Mouse (Mus musculus): ENCODE results near the gene Efl1.
"Not testable (repeated sequence)": the region's sequence is repeated elsewhere in the genome, so short reads cannot be mapped to it uniquely, and the experiment has no call there.

Gene Efl1

DNA sequence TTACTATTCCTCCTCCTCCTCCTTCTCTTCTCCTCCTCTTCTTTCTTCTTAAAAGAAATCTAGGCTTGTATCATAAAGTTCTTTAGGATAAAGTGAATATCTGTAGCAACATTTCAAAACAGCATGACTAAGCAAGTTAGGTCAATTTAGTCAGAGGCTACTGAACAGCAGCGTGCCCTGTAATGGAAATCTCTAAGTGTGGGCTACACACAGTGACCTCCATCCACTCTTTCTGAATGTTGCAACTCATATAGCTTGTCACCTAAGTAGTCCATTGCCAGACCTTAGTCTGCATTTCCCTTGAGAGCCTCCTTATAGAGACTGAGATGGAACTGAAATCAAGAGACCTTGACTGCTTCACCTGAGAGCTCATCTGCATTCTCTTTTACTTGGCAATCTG, 116.5 kb downstream of the Efl1 start:
- no peak for DNase-seq

DNA sequence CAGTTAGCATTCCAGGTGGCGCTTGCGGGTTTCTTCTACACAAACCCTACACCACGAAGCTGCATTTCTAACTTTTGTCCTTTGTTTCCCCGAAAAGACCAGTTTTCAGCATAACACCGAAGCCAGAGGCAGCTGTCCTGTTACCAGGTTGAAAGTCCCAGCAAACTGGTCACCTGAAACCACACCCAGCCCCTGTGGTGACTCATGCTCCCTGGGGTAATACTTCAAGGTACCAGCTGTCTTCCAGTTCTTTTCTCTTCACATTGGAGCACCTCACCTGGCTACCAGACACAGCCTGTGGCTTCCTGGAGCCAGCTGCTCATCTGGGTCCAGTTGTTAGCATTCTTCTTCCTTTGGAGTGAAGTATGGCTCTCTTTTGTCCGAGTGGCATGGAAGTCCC, 118.2 kb downstream of the Efl1 start:
- DNase-seq: no peak

DNA sequence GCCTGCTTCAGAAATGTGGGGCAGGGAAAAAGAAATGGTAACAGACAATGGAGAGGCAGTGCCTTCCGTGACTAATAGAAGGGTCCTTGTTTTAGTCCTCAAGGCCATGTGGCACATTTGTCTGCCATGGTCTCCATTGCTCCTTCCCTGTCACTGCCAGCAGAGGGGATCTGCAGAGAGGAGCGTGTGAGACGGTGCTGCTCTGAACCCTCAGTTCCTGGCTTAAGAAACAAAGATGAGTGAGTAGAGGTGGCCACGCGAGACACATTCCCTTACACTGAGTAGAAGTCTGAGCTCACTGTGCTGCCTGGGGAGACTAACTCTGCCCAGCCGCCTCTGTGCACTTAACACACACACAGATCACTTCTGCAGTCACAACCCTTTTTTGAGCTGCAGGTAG, 121.8 kb downstream of the Efl1 start:
- DNase-seq: no peak

DNA sequence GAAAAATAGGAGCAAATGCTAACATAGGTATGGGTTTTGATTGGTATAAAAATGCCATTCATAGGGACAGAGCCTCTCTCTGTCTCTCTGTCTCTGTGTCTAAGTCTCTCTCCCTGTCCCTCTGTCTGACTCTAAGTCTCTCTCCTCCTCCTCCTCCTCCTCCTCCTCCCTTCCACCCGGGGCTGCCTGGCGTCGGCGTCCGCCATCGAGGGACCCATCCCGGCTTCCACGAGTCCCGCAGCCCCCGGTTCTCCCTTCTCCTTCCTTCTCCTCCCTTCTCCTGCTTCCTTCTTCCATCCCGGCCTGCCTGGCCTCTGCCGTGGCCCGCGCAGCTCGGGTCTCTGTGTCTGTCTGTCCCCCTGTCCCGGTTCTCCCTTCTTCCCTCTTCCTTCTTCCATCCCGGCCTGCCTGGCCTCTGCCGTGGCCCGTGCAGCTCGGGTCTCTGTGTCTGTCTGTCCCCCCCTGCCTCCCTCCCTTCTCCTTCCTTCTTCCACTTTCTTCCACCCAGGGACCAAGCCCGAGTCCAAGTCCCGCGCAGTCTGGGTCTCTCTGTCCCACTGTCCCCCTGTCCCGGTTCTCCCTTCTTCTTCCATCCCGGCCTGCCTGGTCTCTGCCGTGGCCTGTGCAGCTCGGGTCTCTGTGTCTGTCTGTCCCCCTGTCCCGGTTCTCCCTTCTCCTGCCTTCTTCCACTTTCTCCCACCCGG, 122.7 kb downstream of the Efl1 start:
- DNase-seq: not testable (repeated sequence)

DNA sequence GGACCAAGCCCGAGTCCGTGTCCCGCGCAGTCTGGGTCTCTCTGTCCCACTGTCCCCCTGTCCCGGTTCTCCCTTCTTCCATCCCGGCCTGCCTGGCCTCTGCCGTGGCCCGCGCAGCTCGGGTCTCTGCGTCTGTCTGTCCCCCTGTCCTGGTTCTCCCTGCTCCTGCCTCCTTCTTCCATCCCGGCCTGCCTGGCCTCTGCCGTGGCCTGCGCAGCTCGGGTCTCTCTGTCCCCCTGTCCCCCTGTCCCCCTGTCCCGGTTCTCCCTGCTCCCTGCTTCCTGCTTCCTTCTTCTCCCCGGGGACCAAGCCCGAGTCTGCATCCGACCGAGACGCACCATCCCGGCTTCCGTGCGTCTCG, 123.2 kb downstream of the Efl1 start:
- DNase-seq: not testable (repeated sequence)

DNA sequence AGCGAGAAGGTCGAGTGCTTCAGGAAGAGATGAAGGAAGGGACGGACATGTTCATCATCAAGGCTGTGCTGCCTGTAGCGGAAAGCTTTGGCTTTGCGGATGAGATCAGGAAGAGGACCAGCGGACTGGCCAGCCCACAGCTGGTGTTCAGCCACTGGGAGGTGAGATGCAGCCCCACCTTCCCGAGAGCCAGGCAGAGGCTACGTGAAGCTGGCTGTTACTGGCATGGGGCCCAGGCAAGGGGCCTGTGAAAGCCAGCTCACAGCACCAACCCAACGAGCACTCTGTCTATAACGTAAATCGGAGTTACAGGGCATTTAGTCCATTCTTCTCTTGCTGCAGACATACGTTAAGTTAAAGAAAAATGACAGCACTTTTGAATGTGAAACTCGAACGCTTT, 124.1 kb downstream of the Efl1 start:
- no peak for DNase-seq

DNA sequence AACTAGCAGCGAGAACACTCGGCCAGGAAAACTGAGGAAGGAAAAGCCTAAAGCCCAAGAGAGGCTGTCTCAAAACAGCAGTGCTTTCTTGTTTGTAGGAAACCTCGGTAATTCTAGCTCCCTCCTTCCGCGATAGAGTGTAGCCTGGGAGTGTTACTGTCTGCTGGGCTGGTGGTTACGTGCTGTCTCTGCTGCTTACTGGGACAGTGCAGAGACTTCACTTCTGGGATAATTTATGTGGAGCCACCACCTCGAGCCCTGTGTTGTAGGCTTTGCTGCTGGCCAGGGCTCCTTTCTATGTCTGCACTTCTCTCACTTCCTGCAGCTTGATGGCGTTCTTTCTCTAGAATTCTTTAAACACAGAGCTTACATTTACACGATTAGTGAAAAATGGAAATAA, 124.7 kb downstream of the Efl1 start:
- no peak for DNase-seq

DNA sequence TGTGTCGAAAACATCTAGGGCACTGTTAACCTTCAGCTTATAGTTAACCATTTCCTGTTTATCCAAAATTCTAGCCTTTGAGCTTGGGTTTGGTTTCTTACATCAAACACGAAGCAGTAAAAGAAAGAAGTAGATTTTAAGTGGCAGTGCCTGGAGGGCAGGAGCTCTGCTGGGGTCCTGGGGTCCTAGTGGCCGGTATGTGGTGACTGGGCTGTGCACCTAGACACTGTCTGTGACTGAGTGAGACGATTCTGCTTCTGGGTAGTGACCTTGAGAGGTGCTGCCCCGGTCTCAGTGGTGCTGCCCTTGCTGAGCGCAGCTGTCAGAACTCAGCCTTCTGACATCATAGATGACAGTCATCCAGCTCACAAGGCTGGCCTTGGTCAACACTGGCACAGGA, 125.5 kb downstream of the Efl1 start:
- DNase-seq: no peak

DNA sequence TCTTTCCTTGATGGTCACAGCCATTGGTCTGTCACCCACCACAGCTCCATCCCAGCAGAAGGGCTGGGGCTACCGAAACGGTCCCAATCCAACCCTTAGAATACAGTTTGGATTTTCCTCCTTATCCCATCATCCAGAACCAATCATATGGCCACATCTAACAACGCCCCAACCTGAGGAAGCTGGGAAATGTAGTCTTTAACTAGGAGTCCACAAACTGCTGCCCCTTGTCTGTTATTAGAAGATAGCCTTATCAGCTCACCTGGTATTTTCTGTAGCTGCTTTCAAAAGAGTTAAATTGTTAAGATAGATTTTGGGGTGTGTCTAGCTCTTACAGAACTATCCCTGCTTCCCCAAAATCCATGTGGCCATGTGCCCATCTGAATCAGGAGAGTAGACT, 126.7 kb downstream of the Efl1 start:
- DNase-seq: no peak

DNA sequence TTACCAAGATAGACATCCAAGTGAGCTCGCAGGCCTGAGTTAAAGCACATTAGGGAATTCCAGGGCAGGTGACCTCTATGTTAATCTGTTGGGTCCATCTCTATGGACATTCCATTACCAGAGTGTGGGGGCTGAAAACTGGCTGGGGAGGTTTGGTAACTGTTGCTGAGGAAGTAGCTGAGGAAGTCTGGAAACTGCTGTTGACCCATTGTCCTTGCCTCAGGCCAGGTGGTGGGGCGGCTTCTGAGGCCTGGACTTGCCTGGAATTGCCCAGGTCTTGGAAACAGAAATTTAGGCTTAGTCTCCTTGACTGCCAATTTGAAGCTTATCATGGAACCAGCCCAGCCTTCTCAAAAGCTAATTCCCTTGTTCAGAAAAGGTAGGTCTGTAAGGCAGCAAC, 134.7 kb downstream of the Efl1 start:
- no peak for DNase-seq

DNA sequence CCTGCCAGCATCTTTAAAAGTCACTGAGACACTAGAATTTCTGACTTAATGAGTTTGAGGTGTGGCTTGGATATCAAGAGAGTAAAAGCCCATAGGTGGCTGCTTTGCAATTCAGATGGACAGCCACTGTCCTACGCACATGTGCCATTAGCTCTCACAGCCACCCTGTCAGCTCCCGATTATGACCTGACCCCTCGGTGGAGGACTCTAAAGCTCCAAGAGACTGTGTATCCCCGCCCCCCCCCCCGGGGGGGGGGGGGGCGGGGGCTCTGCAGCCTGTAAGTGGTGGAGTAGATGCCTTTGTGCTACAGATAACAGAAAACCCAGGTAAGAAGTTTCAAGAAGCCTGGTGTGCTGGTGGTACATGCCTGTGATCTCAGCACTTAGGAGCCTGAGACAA, 135.3 kb downstream of the Efl1 start:
- no peak for DNase-seq

DNA sequence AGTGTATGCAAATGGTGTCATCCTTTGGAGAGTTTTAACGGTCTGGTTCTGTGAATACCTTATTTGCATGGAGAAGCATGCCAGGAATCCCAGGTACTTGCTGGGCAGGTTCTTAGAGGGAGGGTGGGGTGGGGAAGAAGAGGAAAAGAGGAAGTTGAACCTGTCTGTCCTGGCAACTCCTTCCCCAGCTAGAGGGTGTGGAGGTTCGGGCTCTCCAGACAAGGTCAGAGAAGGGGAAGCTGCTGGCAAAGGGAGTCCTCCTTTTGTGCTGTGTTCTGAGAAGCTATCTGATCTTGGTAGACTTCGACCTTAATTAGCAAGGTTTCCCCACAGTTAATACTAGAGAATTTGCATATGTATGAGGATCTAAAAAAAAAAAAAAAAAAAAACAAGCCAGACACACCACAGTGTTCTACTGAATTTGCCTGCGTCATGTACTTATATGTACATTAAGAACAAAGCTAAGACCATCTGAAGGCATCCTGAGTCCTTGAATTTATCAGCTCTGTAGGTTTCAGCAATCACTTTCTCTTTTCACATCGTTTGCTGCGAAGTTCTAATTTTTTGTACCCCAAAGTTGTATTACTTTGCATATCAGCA, 137.0 kb downstream of the Efl1 start:
- no peak for DNase-seq

DNA sequence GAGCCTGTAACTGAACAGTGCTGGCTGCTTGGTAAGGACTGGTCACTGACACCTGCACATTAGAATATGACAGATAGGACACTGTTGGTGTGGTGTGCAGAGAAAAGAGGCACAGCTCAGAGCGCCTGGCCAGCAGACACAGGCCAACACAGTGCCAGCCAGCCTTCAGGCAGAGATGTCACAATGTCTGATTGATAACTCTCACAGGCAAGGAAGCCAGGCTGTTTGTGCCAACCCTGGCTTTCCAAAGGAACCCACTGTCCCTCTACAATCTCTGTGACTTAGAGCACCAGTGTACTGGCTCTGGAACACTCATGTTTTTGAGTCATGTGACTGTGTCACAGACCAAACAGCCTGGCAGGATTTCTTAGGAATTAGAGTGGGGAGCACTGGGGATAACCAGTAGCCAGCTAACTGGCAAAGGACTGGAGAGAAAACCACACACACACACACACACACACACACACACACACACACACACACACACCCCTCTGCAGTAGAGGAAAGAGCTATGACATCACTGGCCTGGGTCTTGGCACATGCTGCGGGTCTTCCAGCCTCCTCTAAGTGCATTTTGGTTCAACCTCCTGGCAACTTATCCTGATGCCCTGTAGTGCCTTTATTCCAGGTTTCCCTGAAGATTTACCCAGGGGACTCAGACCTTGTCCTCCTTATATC, 137.7 kb downstream of the Efl1 start:
- DNase-seq: peak; percentile 43

DNA sequence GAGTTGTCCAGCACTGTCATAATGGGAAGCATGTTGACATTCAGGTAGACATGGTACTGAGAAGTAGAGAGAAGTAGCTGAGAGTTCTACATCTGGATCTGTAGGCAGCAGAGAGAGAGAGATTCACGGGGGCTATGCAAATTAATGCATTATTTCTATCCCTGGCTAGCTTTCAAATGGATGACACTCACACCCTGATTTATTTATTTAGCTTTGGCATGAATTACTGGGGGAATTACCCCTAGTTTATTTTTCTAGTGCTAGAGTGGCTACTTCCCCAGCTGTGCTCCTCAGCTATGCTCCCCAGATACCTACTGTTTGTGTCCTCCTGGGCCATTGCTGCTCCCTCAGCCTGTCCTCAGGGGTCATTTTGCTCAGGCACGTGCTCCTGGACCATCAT, 144.2 kb downstream of the Efl1 start:
- no peak for DNase-seq

DNA sequence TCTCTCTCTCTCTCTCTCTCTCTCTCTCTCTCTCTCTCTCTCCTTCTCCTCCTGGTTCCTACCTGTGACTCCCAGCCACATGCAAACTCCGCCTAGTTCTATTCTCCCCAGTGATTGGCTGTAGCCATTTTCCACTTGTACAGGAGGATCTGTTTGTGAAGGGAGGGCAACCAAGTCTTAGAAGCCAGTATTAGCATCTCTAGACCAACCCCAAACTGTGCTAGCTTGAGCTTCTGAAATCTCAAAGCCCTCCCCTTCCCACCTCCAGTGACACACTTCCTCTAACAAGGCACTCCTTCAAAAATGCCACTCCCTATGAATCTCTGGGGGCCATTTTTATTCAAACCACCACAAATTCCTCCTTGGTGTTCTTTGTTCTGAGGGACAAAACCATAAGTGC, 144.7 kb downstream of the Efl1 start:
- no peak for DNase-seq

DNA sequence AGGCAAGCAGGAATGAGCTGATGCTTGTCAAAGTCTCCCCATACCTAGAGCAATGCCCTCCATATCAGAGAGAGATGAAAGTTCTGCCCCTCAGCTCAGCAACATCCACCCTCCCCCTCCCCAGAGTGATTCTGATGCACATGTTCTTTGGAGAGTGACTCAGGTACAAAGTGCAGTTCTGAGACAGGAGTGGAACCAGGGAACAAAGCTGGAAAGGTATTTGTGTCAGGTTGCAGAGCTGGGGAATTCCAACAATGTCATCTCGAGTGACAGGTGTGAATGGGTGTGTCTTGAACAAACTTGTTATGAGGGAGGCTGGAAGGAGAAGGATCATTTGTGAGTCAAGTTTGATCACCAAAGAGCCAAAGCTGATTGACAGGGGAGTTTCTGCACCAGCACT, 146.1 kb downstream of the Efl1 start:
- no peak for DNase-seq

DNA sequence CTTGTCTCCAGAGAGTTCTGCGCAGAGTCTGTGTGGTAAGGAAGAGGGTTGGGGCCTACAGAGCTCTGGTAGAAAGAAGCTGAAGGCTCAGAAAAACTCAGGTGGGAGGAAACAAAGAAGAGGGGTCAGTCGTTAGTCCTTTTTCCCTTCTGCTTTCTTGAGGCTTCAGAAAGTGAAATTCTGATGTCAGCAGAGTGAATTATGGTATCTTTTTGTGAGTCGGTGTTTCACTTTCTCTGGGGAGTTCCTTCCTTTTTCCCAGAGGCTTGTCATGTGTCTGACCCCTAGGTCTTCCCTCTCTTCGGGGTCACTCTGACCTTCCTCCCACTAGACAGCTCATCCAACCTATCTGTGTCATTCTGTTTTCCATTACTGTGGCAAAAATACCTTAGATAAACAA, 153.8 kb downstream of the Efl1 start:
- DNase-seq: no peak

DNA sequence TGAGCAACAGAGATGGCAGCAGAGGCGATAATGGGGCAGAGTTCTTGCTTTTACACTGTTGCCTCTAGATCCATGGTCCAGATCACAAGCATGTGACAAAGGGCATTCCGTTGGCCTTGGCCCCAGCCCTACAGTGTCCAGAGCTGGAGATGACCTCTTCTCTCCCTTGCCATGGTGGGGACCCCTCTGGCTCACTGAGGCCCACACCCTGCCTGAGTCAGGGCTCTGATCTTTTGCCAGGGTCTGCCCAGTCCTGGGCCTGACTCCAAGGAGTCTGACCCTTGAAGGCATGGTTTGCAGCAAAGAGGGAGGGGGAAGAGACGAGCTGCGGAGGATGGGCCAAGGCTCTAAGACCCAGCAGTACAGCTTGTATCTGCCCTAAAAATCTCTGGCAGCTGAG, 159.8 kb downstream of the Efl1 start:
- no peak for DNase-seq

DNA sequence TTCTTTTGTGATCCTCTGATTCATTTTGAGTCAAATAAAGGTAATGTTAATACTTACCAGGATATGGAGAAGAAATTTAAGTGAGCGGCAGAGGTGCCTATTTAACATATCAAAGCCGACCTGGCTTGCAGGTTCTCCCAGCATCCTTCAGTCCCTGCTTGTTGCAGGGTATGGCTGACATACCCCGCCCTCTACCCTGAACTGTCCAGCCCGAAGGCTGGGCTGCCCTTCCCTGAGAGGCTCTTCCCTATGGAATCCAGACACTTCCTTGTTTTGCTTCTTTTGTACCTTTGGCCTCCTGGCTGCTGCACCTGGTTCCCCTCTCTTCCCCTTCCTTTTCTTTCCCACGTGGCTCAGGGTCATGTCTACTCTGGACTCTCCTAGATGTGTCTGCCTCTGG, 160.7 kb downstream of the Efl1 start:
- no peak for DNase-seq

DNA sequence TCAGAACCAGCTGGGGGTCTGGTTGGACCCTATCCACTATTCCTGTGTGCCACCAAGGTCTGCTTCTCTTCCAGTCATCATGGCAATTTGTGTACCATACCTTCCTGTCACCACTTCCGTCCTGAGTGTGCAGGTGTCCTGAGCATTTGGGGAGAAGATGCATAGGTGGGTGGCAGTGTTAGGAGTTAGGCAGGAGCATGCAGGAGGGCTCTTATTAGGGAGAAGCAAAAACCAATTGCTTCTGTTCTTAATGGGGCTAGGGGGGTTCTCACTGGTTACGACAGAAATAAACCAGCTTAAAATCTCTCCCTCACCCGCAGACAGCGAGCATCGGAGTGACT, 162.4 kb downstream of the Efl1 start:
- DNase-seq: no peak

DNA sequence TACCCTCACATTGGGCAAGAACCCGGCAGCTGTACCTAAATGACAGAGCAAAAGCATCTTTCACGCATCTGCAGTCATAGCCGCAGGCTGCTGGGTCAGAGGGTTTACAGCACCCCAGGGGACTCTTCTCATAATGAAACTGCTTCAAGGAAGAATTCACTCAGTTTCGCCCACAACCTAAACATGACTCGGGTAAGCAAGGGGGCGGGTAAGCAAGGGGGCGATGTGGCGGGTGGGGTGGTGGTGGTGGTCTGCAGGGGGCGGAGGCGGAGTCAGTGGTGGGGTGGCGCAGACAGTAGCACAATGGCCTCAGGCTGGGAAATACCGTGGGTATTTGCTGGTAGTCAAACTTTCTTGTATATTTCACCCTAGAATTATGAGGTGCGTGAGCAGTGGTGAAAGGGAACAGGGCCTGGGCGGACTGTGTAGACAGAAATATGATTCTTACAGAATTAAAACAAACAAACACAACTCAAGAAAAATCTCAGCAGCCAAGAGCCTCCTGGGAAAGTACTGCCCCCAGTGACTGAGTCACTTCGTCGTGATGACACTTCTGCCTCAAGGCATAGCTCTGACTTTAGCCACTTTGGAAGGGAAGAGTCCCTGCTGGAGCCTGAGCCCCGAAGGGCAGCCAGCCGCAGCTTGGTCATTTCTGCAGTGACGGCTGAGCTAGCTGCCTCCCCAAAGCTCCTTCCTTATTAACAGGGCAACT, 162.9 kb downstream of the Efl1 start:
- no peak for DNase-seq

DNA sequence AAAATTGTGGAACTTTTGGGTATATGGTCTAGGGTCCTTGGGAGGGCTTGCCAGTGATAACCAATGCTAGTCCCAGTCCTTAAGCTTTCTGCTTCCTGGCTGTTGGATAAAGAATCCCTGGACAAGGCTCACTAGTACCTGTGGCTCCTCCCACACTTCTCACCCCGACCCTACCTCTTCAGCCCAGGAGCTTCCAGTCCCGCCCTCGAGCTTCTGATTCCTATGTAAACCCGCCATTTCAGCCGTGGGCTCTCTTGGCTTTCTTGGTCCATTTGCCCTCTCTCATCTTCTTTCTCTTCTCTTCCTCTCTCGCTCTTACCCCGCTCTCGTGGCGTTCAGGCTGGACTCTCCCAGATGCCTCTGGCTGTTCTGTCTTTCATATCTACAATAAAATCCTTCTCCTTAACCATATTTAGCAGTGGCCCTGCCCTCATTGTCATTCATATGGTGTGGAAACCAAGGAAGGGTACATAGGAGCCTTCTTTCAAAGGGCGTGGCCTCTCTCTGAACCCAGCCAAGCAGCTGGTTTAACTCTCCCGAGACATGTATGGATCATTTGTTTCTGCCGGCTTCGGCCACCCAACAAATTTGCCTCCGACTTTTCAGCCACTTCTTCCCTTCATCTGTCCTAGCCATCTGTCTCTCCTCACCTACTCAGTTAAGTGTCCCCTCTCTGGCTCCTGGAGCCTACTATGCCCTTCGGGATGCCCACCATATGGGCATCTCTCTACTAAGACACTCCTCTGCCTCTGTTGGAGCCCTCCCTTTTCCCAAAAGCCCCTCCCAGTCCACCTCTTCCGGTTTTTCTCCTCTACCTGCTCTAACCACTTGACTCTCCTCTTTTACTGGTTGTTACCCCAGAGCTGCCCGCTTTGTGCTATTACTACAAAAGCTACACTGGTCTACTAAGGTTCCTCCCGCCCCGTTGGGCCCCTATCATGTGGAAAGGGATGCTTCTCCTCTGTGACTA, 164.1 kb downstream of the Efl1 start:
- DNase-seq: no peak

DNA sequence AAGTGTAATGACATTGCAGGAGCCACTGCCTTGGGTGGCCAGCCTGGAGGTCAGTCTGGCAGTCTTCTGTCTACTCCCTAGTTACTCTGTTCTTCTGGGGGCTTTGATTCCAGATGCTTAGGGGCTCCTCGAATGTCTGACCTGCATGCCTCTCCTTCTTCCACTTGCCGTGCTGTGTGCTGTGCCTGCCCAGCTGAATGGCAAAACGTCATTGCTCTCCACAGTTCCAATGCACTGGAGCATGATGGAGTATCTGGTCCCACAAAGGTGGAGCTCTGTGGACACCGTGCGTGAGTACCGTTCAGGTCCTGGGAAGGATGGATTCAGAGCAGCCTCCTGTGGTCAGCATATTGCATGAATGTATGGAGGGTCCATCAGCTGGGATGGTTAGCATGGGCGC, 171.1 kb downstream of the Efl1 start:
- no peak for DNase-seq
